Mouse (Mus musculus) stomach, postnatal 0 days (tissue): Measurements from ENCODE around the gene Nudcd3.

Source experiments
- CTCF ChIP-seq: IDR thresholded peaks from 2 replicates; pipeline ENCODE4 v1.5.1; 2016; ENCODE audit warnings: antibody characterized with exemption, low read depth, mild to moderate bottlenecking, moderate library complexity
- EP300 ChIP-seq: optimal IDR thresholded peaks from 2 replicates; pipeline ENCODE3; 2016; ENCODE audit warnings: antibody characterized with exemption

DNA sequence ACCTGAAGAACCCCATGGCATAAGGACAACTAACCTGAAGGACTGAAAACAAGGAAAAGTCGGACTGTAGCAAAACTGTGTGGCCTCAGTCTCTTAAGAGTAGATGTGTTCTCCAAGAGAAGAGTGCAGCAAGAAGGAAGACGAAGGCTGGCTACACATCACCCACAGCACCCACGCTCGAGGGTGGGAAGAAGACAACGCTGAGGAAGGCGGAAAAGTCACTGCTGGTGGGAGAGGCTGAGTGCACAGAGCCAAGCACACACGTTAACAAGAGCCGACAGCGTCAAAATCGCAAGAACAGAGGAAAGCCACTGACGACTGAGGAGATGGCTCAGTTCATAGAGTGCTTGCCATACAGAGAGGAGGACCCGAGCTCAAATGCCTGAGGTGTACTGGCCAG lies 36.5 kb downstream of the Nudcd3 start:
- TF ChIP-seq CTCF = no peak
- TF ChIP-seq EP300 = no peak
